Mouse (Mus musculus) small intestine, adult 2 months (tissue): ENCODE results near the gene Tnfrsf23. TPM values are rescaled to one million over a fixed set of nuclear protein-coding genes. Genes with fewer than 3 reads are reported as not detected.
A peak's percentile ranks its signal among the peaks of the same experiment; 100 is the strongest.

Experiments
- H3K27ac ChIP-seq: fragments of 200-500 bp; 2 replicates; pipeline ENCODE4 v1.5.1; 2012; ENCODE audit warnings: low read depth, low read length, control low read depth, inconsistent platforms; ENCODE audit not compliant: insufficient read depth
- H3K27me3 ChIP-seq: fragments of 200-500 bp; 2 replicates; pipeline ENCODE4 v1.6.1; 2012; ENCODE audit warnings: mild to moderate bottlenecking, moderate library complexity, low read length, inconsistent platforms; ENCODE audit not compliant: control insufficient read depth, insufficient read depth
- H3K36me3 ChIP-seq: fragments of 200-500 bp; 2 replicates; pipeline ENCODE4 v1.6.1; 2012; ENCODE audit warnings: mild to moderate bottlenecking, low read length, control low read depth, inconsistent platforms; ENCODE audit not compliant: control insufficient read depth, insufficient read depth
- H3K4me1 ChIP-seq: fragments of 200-500 bp; 2 replicates; pipeline ENCODE4 v1.6.1; 2012; ENCODE audit warnings: low read length, inconsistent platforms, mixed read lengths; ENCODE audit not compliant: control insufficient read depth, insufficient read depth, insufficient read length
- H3K4me3 ChIP-seq: fragments of 200-500 bp; 2 replicates; pipeline ENCODE4 v1.5.1; 2012; ENCODE audit warnings: low read depth, mild to moderate bottlenecking, control low read depth, inconsistent platforms, low read length, moderate library complexity
- CTCF ChIP-seq: fragments of 200-500 bp; IDR thresholded peaks from 2 replicates; pipeline ENCODE4 v1.5.1; 2012; ENCODE audit warnings: low read depth, mild to moderate bottlenecking, control low read depth, inconsistent platforms, low read length, moderate library complexity, mixed read lengths; ENCODE audit not compliant: insufficient replicate concordance, insufficient read length; ENCODE audit errors: extremely low read depth
- POLR2A ChIP-seq: fragments of 200-500 bp; IDR thresholded peaks from 2 replicates; pipeline ENCODE4 v1.6.1; 2012; ENCODE audit warnings: low read depth, mild to moderate bottlenecking, control low read depth, inconsistent platforms, low read length, moderate library complexity
- WGBS: fragments of 180-500 bp; shearing (Covaris S2); methylation state at CpG from one replicate; pipeline ENCODE4 v1.1.7; 2018; 5-methylcytosine and 5-hydroxymethylcytosine counted together
- polyA plus RNA-seq: library from polyadenylated mRNA; depleted of rRNA; stranded (reverse); fragments of >200 nt; gene quantifications from 2 replicates; pipeline ENCODE4 v1.2.3, GENCODE M21; 2012

The Tnfrsf23 gene
- polyA plus RNA-seq, 1 experiment, result 2.9 TPM

- H3K27ac ChIP-seq, result peak overlapping the region; percentile 44
- H3K4me3 ChIP-seq, result peak overlapping the region; percentile 42
- peaks cover 3% of the 10 kb centered on the region for H3K4me1 ChIP-seq
- peaks cover 18% of the 10 kb centered on the region for H3K36me3 ChIP-seq
- no peaks in the 10 kb centered on the region for H3K27me3 ChIP-seq
- TF ChIP-seq CTCF (no peak), POLR2A (no peak)
- 69% methylated on average over 4 of the region's 4 CpGs for WGBS
Measured at GRCm38 (mm10) chr7:143713421-143713820, 27.7 kb upstream of the Tnfrsf23 start.

GRCm38 (mm10) chr7:143712771-143713348 is 27.2 kb upstream of the Tnfrsf23 start:
- 62% methylated on average over 8 of the region's 8 CpGs for WGBS
- H3K4me3 ChIP-seq, result peak overlapping the region; percentile 42
- no peak for TF ChIP-seq POLR2A
- no peak for TF ChIP-seq CTCF
- H3K27me3 ChIP-seq, result no peaks in the 10 kb centered on the region
- peaks cover 18% of the 10 kb centered on the region for H3K36me3 ChIP-seq
- peaks cover 3% of the 10 kb centered on the region for H3K4me1 ChIP-seq
- peak overlapping the region; percentile 44 for H3K27ac ChIP-seq

- Histone ChIP-seq H3K4me1 (peaks cover 3% of the 10 kb centered on the region), H3K27me3 (no peaks in the 10 kb centered on the region), H3K27ac (no peak overlapping the region), H3K4me3 (no peak overlapping the region), H3K36me3 (peaks cover 21% of the 10 kb centered on the region)
- 67% methylated on average over 4 of the region's 4 CpGs for WGBS
- TF ChIP-seq CTCF (no peak), POLR2A (no peak)
Measured at GRCm38 (mm10) chr7:143712023-143712422, 26.4 kb upstream of the Tnfrsf23 start.

- H3K27me3 ChIP-seq, result no peaks in the 10 kb centered on the region
- H3K4me1 ChIP-seq, result peaks cover 3% of the 10 kb centered on the region
- peaks cover 21% of the 10 kb centered on the region for H3K36me3 ChIP-seq
- no peak overlapping the region for H3K27ac ChIP-seq
- TF ChIP-seq POLR2A (no peak), CTCF (no peak)
- no peak overlapping the region for H3K4me3 ChIP-seq
- 82% methylated on average over 7 of the region's 7 CpGs for WGBS
Measured at GRCm38 (mm10) chr7:143711381-143711780, 25.7 kb upstream of the Tnfrsf23 start.

- Histone ChIP-seq H3K4me1 (peaks cover 3% of the 10 kb centered on the region), H3K27ac (no peak overlapping the region), H3K36me3 (peaks cover 16% of the 10 kb centered on the region), H3K27me3 (no peaks in the 10 kb centered on the region), H3K4me3 (no peak overlapping the region)
- 92% methylated on average over 7 of the region's 7 CpGs for WGBS
- TF ChIP-seq POLR2A (no peak), CTCF (no peak)
Measured at GRCm38 (mm10) chr7:143709395-143709794, 23.7 kb upstream of the Tnfrsf23 start.

- WGBS, result 39% methylated on average over 7 of the region's 7 CpGs
- TF ChIP-seq CTCF, result peak; percentile 99; the same call in 1 of the 2 replicates
- TF ChIP-seq POLR2A, result no peak
- peaks cover 13% of the 10 kb centered on the region for H3K36me3 ChIP-seq
- no peaks in the 10 kb centered on the region; the same call in 1 of the 2 replicates for H3K4me1 ChIP-seq
- no peak overlapping the region for H3K4me3 ChIP-seq
- no peaks in the 10 kb centered on the region for H3K27me3 ChIP-seq
- H3K27ac ChIP-seq, result no peak overlapping the region
Measured at GRCm38 (mm10) chr7:143706697-143707438, 21.2 kb upstream of the Tnfrsf23 start.

GRCm38 (mm10) chr7:143696140-143696539 is 10.5 kb upstream of the Tnfrsf23 start:
- H3K4me3 ChIP-seq, result no peak overlapping the region
- WGBS, result 69% methylated on average over 2 of the region's 2 CpGs
- TF ChIP-seq POLR2A, result no peak
- no peak for TF ChIP-seq CTCF
- H3K4me1 ChIP-seq, result no peaks in the 10 kb centered on the region
- peaks cover 25% of the 10 kb centered on the region for H3K36me3 ChIP-seq
- no peak overlapping the region for H3K27ac ChIP-seq
- H3K27me3 ChIP-seq, result no peaks in the 10 kb centered on the region
